Mouse (Mus musculus) embryonic facial prominence, embryonic 14.5 days (tissue): Measurements from ENCODE around the gene Aqp8. TPM values are rescaled to one million over a fixed set of nuclear protein-coding genes. Genes with fewer than 3 reads are reported as not detected.

Experiments
- ATAC-seq: fragments of 200-750 bp; cut with Nextera tagmentation; 2 replicates; pipeline ENCODE4 v1.8.0; 2017; ENCODE audit warnings: low read depth, moderate number of reproducible peaks, moderate TSS enrichment
- DNase-seq: peaks from one replicate; pipeline ENCODE4 v3.0.0-alpha.2; 2015; ENCODE audit warnings: low spot score
- H3K27ac ChIP-seq: fragments of 300-500 bp; sonication (generic); replicated peaks from 2 replicates; pipeline ENCODE4 v1.5.1; 2014; ENCODE audit warnings: low read depth, mild to moderate bottlenecking, low read length, moderate library complexity
- H3K27me3 ChIP-seq: fragments of 300-500 bp; sonication (generic); replicated peaks from 2 replicates; pipeline ENCODE4 v1.6.1; 2014; ENCODE audit warnings: low read length; ENCODE audit not compliant: control insufficient read depth, insufficient read depth
- H3K36me3 ChIP-seq: fragments of 300-500 bp; sonication (generic); 2 replicates; pipeline ENCODE4 v1.6.1; 2014; ENCODE audit warnings: low read length, mixed read lengths; ENCODE audit not compliant: control insufficient read depth, insufficient read depth
- H3K4me1 ChIP-seq: fragments of 300-500 bp; sonication (generic); 2 replicates; pipeline ENCODE4 v1.6.1; 2014; ENCODE audit warnings: antibody characterized with exemption, low read length; ENCODE audit not compliant: control insufficient read depth, insufficient read depth
- H3K4me2 ChIP-seq: fragments of 300-500 bp; sonication (generic); 2 replicates; pipeline ENCODE4 v1.6.1; 2014; ENCODE audit warnings: low read depth, mild to moderate bottlenecking, low read length, moderate library complexity, mixed read lengths
- H3K4me3 ChIP-seq: fragments of 300-500 bp; sonication (generic); 2 replicates; pipeline ENCODE4 v1.5.1; 2014; ENCODE audit warnings: low read depth, mild to moderate bottlenecking, low read length
- H3K9ac ChIP-seq: fragments of 300-500 bp; sonication (generic); 2 replicates; pipeline ENCODE4 v1.6.1; 2014; ENCODE audit warnings: low read depth, mild to moderate bottlenecking, low read length, moderate library complexity, mixed read lengths
- H3K9me3 ChIP-seq: fragments of 300-500 bp; sonication (generic); 2 replicates; pipeline ENCODE4 v1.6.1; 2016; ENCODE audit warnings: low read length; ENCODE audit not compliant: control insufficient read depth
- WGBS: fragments of 180-500 bp; shearing (Covaris S2); extraction: QIAGEN DNeasy Blood & Tissue Kit; methylation state at CpG from one replicate; pipeline ENCODE4 v1.1.7; 2014; 5-methylcytosine and 5-hydroxymethylcytosine counted together
- polyA plus RNA-seq: library from polyadenylated mRNA; unstranded; fragments of >200 nt; fragmentation: Nextera tagmentation; extraction: Ambion mirVana; gene quantifications from 2 replicates; pipeline ENCODE4 v1.2.1, GENCODE M21; 2014

Aqp8 gene
- polyA plus RNA-seq, 1 experiment from 2014 or later, result not detected

- WGBS, result 83% methylated on average over 4 of the region's 4 CpGs
- H3K27me3 ChIP-seq, result no peaks in the 10 kb centered on the region
- H3K4me3 ChIP-seq, result no peak overlapping the region
- H3K4me1 ChIP-seq, result no peaks in the 10 kb centered on the region
- H3K27ac ChIP-seq, result no peak overlapping the region
- no peak overlapping the region for H3K4me2 ChIP-seq
- peaks cover 26% of the 10 kb centered on the region; the same call in 1 of the 2 replicates for H3K36me3 ChIP-seq
- ATAC-seq (no peak), DNase-seq (no peak)
- H3K9ac ChIP-seq, result no peak overlapping the region
- H3K9me3 ChIP-seq, result no peaks in the 10 kb centered on the region
Observed at GRCm38 (mm10) chr7:123430411-123430705, 31.7 kb upstream of the Aqp8 start.

- Histone ChIP-seq H3K4me3 (no peak overlapping the region), H3K27ac (no peak overlapping the region), H3K27me3 (no peaks in the 10 kb centered on the region), H3K4me1 (no peaks in the 10 kb centered on the region), H3K4me2 (no peak overlapping the region), H3K9me3 (no peaks in the 10 kb centered on the region), H3K9ac (no peak overlapping the region), H3K36me3 (peaks cover 26% of the 10 kb centered on the region; the same call in 1 of the 2 replicates)
- DNase-seq (no peak), ATAC-seq (no peak)
- 73% methylated on average over 4 of the region's 4 CpGs for WGBS
Observed at GRCm38 (mm10) chr7:123431206-123431605, 30.9 kb upstream of the Aqp8 start.

- no peaks in the 10 kb centered on the region for H3K36me3 ChIP-seq
- no peak overlapping the region for H3K9ac ChIP-seq
- H3K9me3 ChIP-seq, result 0 out of 2 replicates have a peak, but pooled peaks cover 6% of the 10 kb centered on the region
- H3K4me2 ChIP-seq, result no peak overlapping the region
- no peak overlapping the region for H3K4me3 ChIP-seq
- H3K27ac ChIP-seq, result no peak overlapping the region
- no peak for ATAC-seq
- no peaks in the 10 kb centered on the region for H3K4me1 ChIP-seq
- whole genome bisulfite sequencing, result 45% methylated on average over 1 of the region's 1 CpGs
- DNase-seq, result no peak
- no peaks in the 10 kb centered on the region for H3K27me3 ChIP-seq
Observed at GRCm38 (mm10) chr7:123442079-123442478, 20.0 kb upstream of the Aqp8 start.

- ATAC-seq (no peak), DNase-seq (no peak)
- no peaks in the 10 kb centered on the region for H3K36me3 ChIP-seq
- no peaks in the 10 kb centered on the region for H3K9me3 ChIP-seq
- H3K27me3 ChIP-seq, result no peaks in the 10 kb centered on the region
- 82% methylated on average over 2 of the region's 2 CpGs for WGBS
- H3K4me1 ChIP-seq, result no peaks in the 10 kb centered on the region
- H3K4me2 ChIP-seq, result no peak overlapping the region
- H3K4me3 ChIP-seq, result no peak overlapping the region
- H3K9ac ChIP-seq, result no peak overlapping the region
- H3K27ac ChIP-seq, result no peak overlapping the region
Observed at GRCm38 (mm10) chr7:123448794-123449193, 13.3 kb upstream of the Aqp8 start.

- no peak overlapping the region for H3K4me2 ChIP-seq
- H3K36me3 ChIP-seq, result no peaks in the 10 kb centered on the region
- ATAC-seq, result no peak
- no peaks in the 10 kb centered on the region for H3K4me1 ChIP-seq
- no peak overlapping the region for H3K9ac ChIP-seq
- no peaks in the 10 kb centered on the region for H3K9me3 ChIP-seq
- no peak overlapping the region for H3K4me3 ChIP-seq
- no peaks in the 10 kb centered on the region for H3K27me3 ChIP-seq
- 61% methylated on average over 10 of the region's 10 CpGs for WGBS
- no peak for DNase-seq
- no peak overlapping the region for H3K27ac ChIP-seq
Observed at GRCm38 (mm10) chr7:123449676-123450075, 12.4 kb upstream of the Aqp8 start.

- WGBS, result 85% methylated on average over 2 of the region's 2 CpGs
- no peak overlapping the region for H3K4me2 ChIP-seq
- H3K9me3 ChIP-seq, result no peaks in the 10 kb centered on the region
- H3K27ac ChIP-seq, result no peak overlapping the region
- no peak overlapping the region for H3K9ac ChIP-seq
- H3K4me1 ChIP-seq, result no peaks in the 10 kb centered on the region
- H3K4me3 ChIP-seq, result no peak overlapping the region
- no peaks in the 10 kb centered on the region for H3K36me3 ChIP-seq
- no peaks in the 10 kb centered on the region for H3K27me3 ChIP-seq
- DNase-seq, result no peak
- ATAC-seq, result no peak
Observed at GRCm38 (mm10) chr7:123450515-123450914, 11.6 kb upstream of the Aqp8 start.

- Histone ChIP-seq H3K27me3 (no peaks in the 10 kb centered on the region), H3K4me2 (no peak overlapping the region), H3K27ac (no peak overlapping the region), H3K9me3 (no peaks in the 10 kb centered on the region), H3K4me1 (no peaks in the 10 kb centered on the region), H3K36me3 (no peaks in the 10 kb centered on the region), H3K9ac (no peak overlapping the region), H3K4me3 (no peak overlapping the region)
- no peak for ATAC-seq
- no peak for DNase-seq
- WGBS, result 65% methylated on average over 6 of the region's 6 CpGs
Observed at GRCm38 (mm10) chr7:123452551-123452950, 9.5 kb upstream of the Aqp8 start.

GRCm38 (mm10) chr7:123453066-123453465 is 9.0 kb upstream of the Aqp8 start:
- Histone ChIP-seq H3K4me1 (no peaks in the 10 kb centered on the region), H3K9me3 (no peaks in the 10 kb centered on the region), H3K27me3 (no peaks in the 10 kb centered on the region), H3K27ac (no peak overlapping the region), H3K36me3 (no peaks in the 10 kb centered on the region), H3K4me3 (no peak overlapping the region), H3K9ac (no peak overlapping the region), H3K4me2 (no peak overlapping the region)
- 85% methylated on average over 8 of the region's 8 CpGs for WGBS
- ATAC-seq (no peak), DNase-seq (no peak)

- no peak overlapping the region for H3K4me3 ChIP-seq
- H3K9ac ChIP-seq, result no peak overlapping the region
- 89% methylated on average over 3 of the region's 3 CpGs for WGBS
- no peaks in the 10 kb centered on the region for H3K4me1 ChIP-seq
- no peaks in the 10 kb centered on the region for H3K9me3 ChIP-seq
- ATAC-seq (no peak), DNase-seq (no peak)
- no peak overlapping the region for H3K4me2 ChIP-seq
- H3K27me3 ChIP-seq, result no peaks in the 10 kb centered on the region
- no peak overlapping the region for H3K27ac ChIP-seq
- H3K36me3 ChIP-seq, result no peaks in the 10 kb centered on the region
Observed at GRCm38 (mm10) chr7:123455088-123455487, 7.0 kb upstream of the Aqp8 start.
